Mouse (Mus musculus) hindbrain, embryonic 12.5 days (tissue): Measurements from ENCODE around the gene Pitpnm3. TPM values are rescaled to one million over a fixed set of nuclear protein-coding genes. Genes with fewer than 3 reads are reported as not detected.

Source experiments
- ATAC-seq: fragments of 200-750 bp; cut with Nextera tagmentation; 2 replicates; pipeline ENCODE4 v1.8.0; 2017; ENCODE audit warnings: moderate TSS enrichment; ENCODE audit not compliant: low FRiP score
- H3K27ac ChIP-seq: fragments of 300-500 bp; sonication (generic); 2 replicates; pipeline ENCODE4 v1.5.1; 2016; ENCODE audit warnings: mild to moderate bottlenecking
- H3K27me3 ChIP-seq: fragments of 300-500 bp; sonication (generic); 2 replicates; pipeline ENCODE4 v1.6.1; 2016; ENCODE audit warnings: mild to moderate bottlenecking
- H3K36me3 ChIP-seq: fragments of 300-500 bp; sonication (generic); 2 replicates; pipeline ENCODE4 v1.6.1; 2016; ENCODE audit warnings: mild to moderate bottlenecking
- H3K4me1 ChIP-seq: fragments of 300-500 bp; sonication (generic); 2 replicates; pipeline ENCODE4 v1.6.1; 2016
- H3K4me2 ChIP-seq: fragments of 300-500 bp; sonication (generic); replicated peaks from 2 replicates; pipeline ENCODE4 v1.6.1; 2016; ENCODE audit warnings: mild to moderate bottlenecking
- H3K4me3 ChIP-seq: fragments of 300-500 bp; sonication (generic); 2 replicates; pipeline ENCODE4 v1.5.1; 2016; ENCODE audit warnings: mild to moderate bottlenecking
- H3K9ac ChIP-seq: fragments of 300-500 bp; sonication (generic); 2 replicates; pipeline ENCODE4 v1.6.1; 2016; ENCODE audit warnings: mild to moderate bottlenecking, moderate library complexity
- H3K9me3 ChIP-seq: fragments of 300-500 bp; sonication (generic); replicated peaks from 2 replicates; pipeline ENCODE4 v1.6.1; 2016; ENCODE audit warnings: mild to moderate bottlenecking
- WGBS: fragments of 180-500 bp; shearing (Covaris S2); methylation state at CpG from one replicate; pipeline ENCODE4 v1.1.7; 2016; 5-methylcytosine and 5-hydroxymethylcytosine counted together
- polyA plus RNA-seq: library from polyadenylated mRNA; unstranded; fragments of >200 nt; fragmentation: Nextera tagmentation; extraction: Ambion mirVana; gene quantifications from 2 replicates; pipeline ENCODE4 v1.2.1, GENCODE M21; 2016

Gene Pitpnm3
- polyA plus RNA-seq, 1 experiment from 2014 or later = 1.1 TPM

GRCm38 (mm10) chr11:72055176-72055575 is 80.4 kb downstream of the Pitpnm3 start:
- Histone ChIP-seq H3K9ac (no peak overlapping the region), H3K27ac (no peak overlapping the region), H3K4me2 (no peak overlapping the region), H3K4me3 (no peak overlapping the region), H3K4me1 (peaks cover 12% of the 10 kb centered on the region; the same call in 1 of the 2 replicates), H3K9me3 (no peaks in the 10 kb centered on the region), H3K36me3 (no peaks in the 10 kb centered on the region), H3K27me3 (peaks cover 22% of the 10 kb centered on the region)
- ATAC-seq = no peak
- 50% methylated on average over 2 of the region's 2 CpGs for WGBS

DNA sequence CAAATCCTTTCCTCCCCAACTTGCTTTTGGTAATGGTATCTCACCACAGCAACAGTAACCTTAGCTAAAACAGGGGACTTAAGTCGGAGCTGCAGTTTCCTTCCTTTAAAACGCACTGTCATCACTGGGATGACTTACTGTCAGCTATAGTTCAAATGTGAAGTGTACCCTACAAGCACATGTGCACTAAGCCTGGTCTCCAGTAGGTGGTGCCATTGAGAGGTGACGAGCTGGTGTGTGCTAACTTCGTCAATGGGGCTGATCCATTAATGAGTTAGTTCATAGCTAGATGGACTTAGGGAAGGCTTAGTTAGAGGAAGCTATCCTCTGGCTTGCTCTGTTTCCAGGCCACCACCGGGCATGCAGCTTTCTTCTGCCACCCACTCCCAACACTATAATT is 82.9 kb downstream of the Pitpnm3 start:
- H3K9me3 ChIP-seq = no peaks in the 10 kb centered on the region
- H3K27me3 ChIP-seq = peaks cover 34% of the 10 kb centered on the region
- no peak overlapping the region for H3K4me2 ChIP-seq
- H3K4me1 ChIP-seq = peaks cover 17% of the 10 kb centered on the region; the same call in 1 of the 2 replicates
- H3K4me3 ChIP-seq = no peak overlapping the region
- peak; percentile 23; the same call in 1 of the 2 replicates for ATAC-seq
- no peaks in the 10 kb centered on the region for H3K36me3 ChIP-seq
- no peak overlapping the region for H3K9ac ChIP-seq
- 15% methylated on average over 5 of the region's 5 CpGs for WGBS
- H3K27ac ChIP-seq = no peak overlapping the region

GRCm38 (mm10) chr11:72052221-72052620 is 83.4 kb downstream of the Pitpnm3 start:
- WGBS = 69% methylated on average over 3 of the region's 3 CpGs
- no peak overlapping the region for H3K9ac ChIP-seq
- no peak overlapping the region for H3K4me2 ChIP-seq
- no peaks in the 10 kb centered on the region for H3K36me3 ChIP-seq
- ATAC-seq = no peak
- peaks cover 17% of the 10 kb centered on the region; the same call in 1 of the 2 replicates for H3K4me1 ChIP-seq
- no peaks in the 10 kb centered on the region for H3K9me3 ChIP-seq
- peaks cover 34% of the 10 kb centered on the region for H3K27me3 ChIP-seq
- H3K4me3 ChIP-seq = no peak overlapping the region
- H3K27ac ChIP-seq = no peak overlapping the region

DNA sequence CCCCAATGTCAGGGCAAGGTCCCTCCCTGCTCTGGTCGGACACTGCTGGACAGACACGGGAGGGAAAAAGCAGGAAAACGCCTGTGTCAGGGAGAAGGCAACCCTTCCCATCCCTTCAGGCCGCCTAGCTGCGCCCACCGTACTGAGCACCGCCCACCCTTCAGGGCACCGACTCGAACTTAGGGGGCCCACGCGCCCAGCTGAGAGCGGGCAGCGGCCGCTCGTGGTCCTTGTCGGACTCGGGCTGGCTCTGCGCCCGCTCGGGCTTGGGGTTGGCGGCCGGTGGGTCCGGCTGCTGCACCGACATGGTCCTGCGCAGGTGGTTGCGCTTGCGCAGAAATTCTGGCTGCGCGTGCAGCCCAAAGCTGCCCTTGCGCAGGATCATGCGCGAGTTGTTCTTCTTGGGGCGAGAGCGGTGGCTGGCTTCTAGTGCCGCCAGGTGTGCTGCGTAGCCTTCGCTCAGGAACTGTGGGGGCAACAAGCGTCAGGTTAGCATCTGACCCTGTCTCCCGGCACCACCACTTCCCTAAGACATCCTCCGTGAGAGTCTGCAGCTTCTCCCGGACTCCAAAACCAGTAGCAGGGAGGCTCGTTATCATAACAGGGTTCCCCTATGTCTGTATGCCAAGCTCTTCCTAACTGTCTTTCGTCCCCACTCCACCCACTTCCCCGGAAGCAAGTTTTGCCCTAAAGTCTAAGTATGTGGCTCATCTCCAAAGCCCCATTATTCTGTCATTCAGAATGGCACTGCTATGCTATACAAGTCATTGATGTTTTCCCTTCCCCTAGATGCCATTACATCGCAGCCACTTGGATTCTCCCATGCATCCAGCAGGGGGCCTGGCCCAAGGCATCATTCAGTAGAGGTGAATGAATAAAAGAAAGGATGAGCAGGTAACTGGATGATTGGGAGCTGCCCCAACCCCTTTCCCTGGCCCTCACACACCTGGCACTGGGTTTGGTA is 84.4 kb downstream of the Pitpnm3 start:
- peak overlapping the region; percentile 71 for H3K9ac ChIP-seq
- WGBS = 2% methylated on average over 45 of the region's 45 CpGs
- H3K27me3 ChIP-seq = peaks cover 34% of the 10 kb centered on the region
- no peaks in the 10 kb centered on the region for H3K9me3 ChIP-seq
- peak; percentile 59 for ATAC-seq
- peak overlapping the region; percentile 92 for H3K4me2 ChIP-seq
- H3K4me3 ChIP-seq = peak overlapping the region; percentile 57
- peaks cover 16% of the 10 kb centered on the region; the same call in 1 of the 2 replicates for H3K4me1 ChIP-seq
- H3K36me3 ChIP-seq = peaks cover 6% of the 10 kb centered on the region; the same call in 1 of the 2 replicates
- no peak overlapping the region for H3K27ac ChIP-seq

GRCm38 (mm10) chr11:72050168-72050894 is 85.2 kb downstream of the Pitpnm3 start:
- H3K4me2 ChIP-seq = peak overlapping the region; percentile 92
- peaks cover 34% of the 10 kb centered on the region for H3K27me3 ChIP-seq
- peak overlapping the region; percentile 71 for H3K9ac ChIP-seq
- H3K4me3 ChIP-seq = peak overlapping the region; percentile 57
- no peak overlapping the region for H3K27ac ChIP-seq
- H3K4me1 ChIP-seq = peaks cover 14% of the 10 kb centered on the region; the same call in 1 of the 2 replicates
- H3K9me3 ChIP-seq = no peaks in the 10 kb centered on the region
- 28% methylated on average over 14 of the region's 14 CpGs for WGBS
- H3K36me3 ChIP-seq = peaks cover 15% of the 10 kb centered on the region
- 0 out of 2 replicates have a peak, but pooled peaks have one; percentile 6 for ATAC-seq

GRCm38 (mm10) chr11:72049171-72049759 is 86.3 kb downstream of the Pitpnm3 start:
- peaks cover 25% of the 10 kb centered on the region for H3K36me3 ChIP-seq
- no peak overlapping the region for H3K4me3 ChIP-seq
- H3K27me3 ChIP-seq = peaks cover 34% of the 10 kb centered on the region
- H3K9me3 ChIP-seq = no peaks in the 10 kb centered on the region
- no peak overlapping the region for H3K4me2 ChIP-seq
- WGBS = 71% methylated on average over 8 of the region's 8 CpGs
- no peak for ATAC-seq
- no peak overlapping the region for H3K27ac ChIP-seq
- no peak overlapping the region for H3K9ac ChIP-seq
- H3K4me1 ChIP-seq = peaks cover 18% of the 10 kb centered on the region

DNA sequence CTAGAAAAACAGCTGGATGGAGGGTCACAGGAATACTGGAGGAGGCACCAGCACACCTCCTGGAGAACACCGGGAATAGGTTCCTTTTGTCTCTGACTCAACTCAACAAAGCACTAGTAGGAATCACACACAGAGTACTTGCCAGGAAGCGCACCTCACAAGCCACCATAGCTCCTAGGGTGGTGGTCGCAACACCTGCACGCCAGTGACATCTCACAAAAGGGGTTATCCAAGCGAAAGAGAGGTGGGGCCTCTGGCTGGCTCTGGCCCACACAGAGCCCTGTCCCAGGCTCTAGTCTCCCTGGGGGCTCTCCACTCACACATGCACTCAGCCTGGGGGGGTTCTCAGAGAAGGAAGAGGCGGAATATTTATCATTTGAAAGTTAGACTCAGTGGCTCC is 86.8 kb downstream of the Pitpnm3 start:
- no peak overlapping the region for H3K9ac ChIP-seq
- H3K4me3 ChIP-seq = no peak overlapping the region
- no peak overlapping the region for H3K27ac ChIP-seq
- no peaks in the 10 kb centered on the region for H3K9me3 ChIP-seq
- no peak overlapping the region for H3K4me2 ChIP-seq
- peaks cover 23% of the 10 kb centered on the region for H3K4me1 ChIP-seq
- no peak for ATAC-seq
- peaks cover 34% of the 10 kb centered on the region for H3K27me3 ChIP-seq
- H3K36me3 ChIP-seq = peaks cover 25% of the 10 kb centered on the region
- 49% methylated on average over 6 of the region's 6 CpGs for WGBS

GRCm38 (mm10) chr11:72044231-72044630 is 91.3 kb downstream of the Pitpnm3 start:
- 95% methylated on average over 3 of the region's 3 CpGs for WGBS
- Histone ChIP-seq H3K27me3 (peaks cover 2% of the 10 kb centered on the region), H3K4me3 (no peak overlapping the region), H3K4me1 (peaks cover 39% of the 10 kb centered on the region), H3K27ac (no peak overlapping the region), H3K36me3 (peaks cover 25% of the 10 kb centered on the region), H3K4me2 (peak overlapping the region; percentile 88), H3K9me3 (no peaks in the 10 kb centered on the region), H3K9ac (no peak overlapping the region)
- ATAC-seq = no peak

DNA sequence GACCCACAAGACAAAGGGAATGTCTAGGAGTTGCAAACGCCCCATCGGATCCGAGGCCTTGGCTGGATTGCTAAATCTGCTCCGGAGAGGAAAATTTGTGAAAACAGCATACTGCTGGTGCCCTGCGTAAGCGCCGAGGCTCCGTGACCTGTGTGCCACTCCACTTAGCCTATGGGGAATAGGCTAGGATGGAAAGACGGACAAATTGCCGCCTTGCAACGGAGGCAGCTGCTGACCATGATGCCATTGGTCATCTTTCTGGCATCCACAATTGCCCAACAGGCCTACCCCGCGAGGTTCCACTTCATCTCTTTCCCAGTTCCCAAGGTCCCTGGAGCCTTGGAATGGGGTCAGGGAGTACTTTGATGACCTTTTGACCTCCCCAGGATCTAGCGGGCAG is 92.9 kb downstream of the Pitpnm3 start:
- peak overlapping the region; percentile 72 for H3K9ac ChIP-seq
- H3K9me3 ChIP-seq = no peaks in the 10 kb centered on the region
- H3K36me3 ChIP-seq = peaks cover 25% of the 10 kb centered on the region
- H3K4me3 ChIP-seq = peak overlapping the region; percentile 59
- ATAC-seq = 0 out of 2 replicates have a peak, but pooled peaks have one; percentile 3
- 1% methylated on average over 14 of the region's 14 CpGs for WGBS
- H3K27ac ChIP-seq = no peak overlapping the region
- H3K27me3 ChIP-seq = no peaks in the 10 kb centered on the region
- H3K4me1 ChIP-seq = peaks cover 49% of the 10 kb centered on the region
- peak overlapping the region; percentile 88 for H3K4me2 ChIP-seq

- H3K36me3 ChIP-seq = peaks cover 25% of the 10 kb centered on the region
- peak within 1 kb of the TSS; percentile 72 for H3K9ac ChIP-seq
- H3K4me2 ChIP-seq = peak within 1 kb of the TSS; percentile 88
- peaks cover 4% of the 10 kb centered on the region; the same call in 1 of the 2 replicates for H3K27me3 ChIP-seq
- H3K27ac ChIP-seq = peak within 1 kb of the TSS; percentile 77
- WGBS = 1% methylated on average over 52 of the region's 52 CpGs
- H3K4me3 ChIP-seq = peak within 1 kb of the TSS; percentile 59
- H3K9me3 ChIP-seq = no peaks in the 10 kb centered on the region
- peak; percentile 91 for ATAC-seq
- peaks cover 51% of the 10 kb centered on the region for H3K4me1 ChIP-seq
These were observed 93.6 kb downstream of the Pitpnm3 start, which contains the start of gene Pimreg for GRCm38 (mm10) chr11:72041768-72042607. Gene Pimreg, plus strand, starts transcription at chr11:72042032.

- no peak for ATAC-seq
- Histone ChIP-seq H3K4me2 (peak overlapping the region; percentile 88), H3K27ac (no peak overlapping the region), H3K4me3 (peak overlapping the region; percentile 59), H3K36me3 (peaks cover 20% of the 10 kb centered on the region), H3K9me3 (no peaks in the 10 kb centered on the region), H3K27me3 (peaks cover 4% of the 10 kb centered on the region; the same call in 1 of the 2 replicates), H3K4me1 (peaks cover 51% of the 10 kb centered on the region), H3K9ac (peak overlapping the region; percentile 65; the same call in 1 of the 2 replicates)
- WGBS = 17% methylated on average over 6 of the region's 6 CpGs
These were observed 94.2 kb downstream of the Pitpnm3 start for GRCm38 (mm10) chr11:72041290-72041767.
